Mouse (Mus musculus) E14TG2a.4 (cell line): Measurements from ENCODE around the gene Nos1ap.

Source experiments
- CTCF ChIP-seq: conservative IDR thresholded peaks from 2 replicates; pipeline ENCODE4 v1.5.1; 2014; ENCODE audit warnings: low read length
- NANOG ChIP-seq: IDR thresholded peaks from 2 replicates; pipeline ENCODE4 v1.6.1; 2014; ENCODE audit warnings: borderline replicate concordance, low read length, mixed read lengths
- POU5F1 ChIP-seq: IDR thresholded peaks from 2 replicates; pipeline ENCODE4 v1.6.1; 2014; ENCODE audit warnings: low read length, borderline replicate concordance

GRCm38 (mm10) chr1:170424258-170424889 lies 165.3 kb downstream of the Nos1ap start:
- TF ChIP-seq CTCF: no peak
- no peak for TF ChIP-seq NANOG
- TF ChIP-seq POU5F1: no peak
